Mouse (Mus musculus): Measurements from ENCODE around the gene Haao. TPM values are rescaled to one million over a fixed set of nuclear protein-coding genes. Genes with fewer than 3 reads are reported as not detected.
A peak's percentile ranks its signal among the peaks of the same experiment; 100 is the strongest.

Haao gene
- polyA plus RNA-seq, 1 experiment from 2014 or later = 0.25 TPM

DNA sequence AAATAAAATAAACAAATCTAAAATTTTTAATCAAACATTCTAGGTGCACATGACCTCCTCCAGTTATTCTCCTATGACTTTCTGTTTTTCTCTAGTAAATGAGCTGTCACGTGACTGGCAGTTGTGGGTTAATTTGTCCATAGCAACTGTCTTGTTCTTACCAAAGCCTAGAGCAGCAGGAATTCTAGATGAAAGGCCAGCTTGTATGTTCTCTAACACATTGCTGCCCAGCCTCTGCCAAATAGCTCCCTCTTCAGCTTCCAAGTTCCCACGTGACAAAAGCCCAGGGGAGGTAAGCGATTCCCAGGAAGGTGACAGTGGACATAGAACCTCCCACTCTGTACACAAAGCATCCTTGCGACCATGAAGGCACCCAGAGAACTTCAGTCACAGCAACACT lies 13.6 kb downstream of the Haao start:
- no peak for ATAC-seq (replicated peaks; ENCODE audit: insufficient number of reproducible peaks, insufficient read depth, low FRiP score, low read depth)
- no peak overlapping the region for H3K27ac ChIP-seq
- H3K27me3 ChIP-seq = peaks cover 4% of the 10 kb centered on the region; the same call in 1 of the 2 replicates
- H3K4me3 ChIP-seq = no peak overlapping the region
- H3K9me3 ChIP-seq (replicated peaks) = no peaks in the 10 kb centered on the region
- no peak overlapping the region for H3K9ac ChIP-seq
- WGBS = 46% methylated on average over 4 of the region's 4 CpGs
- peaks cover 5% of the 10 kb centered on the region; the same call in 1 of the 2 replicates for H3K4me1 ChIP-seq (replicated peaks)
- H3K4me2 ChIP-seq = no peak overlapping the region
- no peaks in the 10 kb centered on the region for H3K36me3 ChIP-seq

DNA sequence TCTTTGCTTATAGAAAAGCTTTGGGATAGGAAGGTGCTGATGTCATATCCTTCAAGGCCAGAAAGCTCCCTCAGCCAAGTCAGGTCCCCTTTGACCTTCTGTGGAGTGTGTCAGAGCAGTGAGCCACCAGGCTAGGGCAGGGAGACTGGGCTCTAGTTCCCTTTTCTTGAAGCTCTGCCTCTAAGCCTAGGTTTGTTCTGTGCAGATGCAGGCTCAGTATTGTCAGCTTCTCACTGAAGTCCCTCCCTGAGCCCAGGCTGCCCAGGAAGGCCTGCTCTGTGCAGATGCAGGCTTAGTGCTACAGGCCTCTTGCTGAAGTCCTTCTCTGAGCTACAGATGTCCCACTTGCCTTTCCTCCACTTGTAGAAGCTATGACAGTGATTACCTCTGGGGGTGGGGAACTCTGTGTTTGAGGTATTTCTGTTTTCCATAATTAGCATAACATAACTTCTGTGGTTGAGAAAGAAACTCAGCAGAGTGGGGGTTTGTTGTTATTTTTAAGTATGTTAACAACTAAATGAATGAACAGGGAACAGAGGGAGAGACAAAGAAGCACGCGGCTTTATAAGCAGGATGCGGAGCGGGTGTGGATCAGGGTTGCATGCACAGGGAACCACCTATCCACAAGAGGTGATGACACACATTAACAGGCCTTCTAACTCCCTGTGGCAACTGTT lies 17.0 kb downstream of the Haao start:
- whole genome bisulfite sequencing = 80% methylated on average over 4 of the region's 4 CpGs
- no peaks in the 10 kb centered on the region for H3K9me3 ChIP-seq (replicated peaks)
- no peak overlapping the region for H3K4me3 ChIP-seq
- no peak overlapping the region for H3K27ac ChIP-seq
- no peak overlapping the region for H3K4me2 ChIP-seq
- no peaks in the 10 kb centered on the region for H3K36me3 ChIP-seq
- peaks cover 6% of the 10 kb centered on the region; the same call in 1 of the 2 replicates for H3K4me1 ChIP-seq (replicated peaks)
- no peak overlapping the region for H3K9ac ChIP-seq
- no peaks in the 10 kb centered on the region for H3K27me3 ChIP-seq
- no peak for ATAC-seq (replicated peaks; ENCODE audit: insufficient number of reproducible peaks, insufficient read depth, low FRiP score, low read depth)

DNA sequence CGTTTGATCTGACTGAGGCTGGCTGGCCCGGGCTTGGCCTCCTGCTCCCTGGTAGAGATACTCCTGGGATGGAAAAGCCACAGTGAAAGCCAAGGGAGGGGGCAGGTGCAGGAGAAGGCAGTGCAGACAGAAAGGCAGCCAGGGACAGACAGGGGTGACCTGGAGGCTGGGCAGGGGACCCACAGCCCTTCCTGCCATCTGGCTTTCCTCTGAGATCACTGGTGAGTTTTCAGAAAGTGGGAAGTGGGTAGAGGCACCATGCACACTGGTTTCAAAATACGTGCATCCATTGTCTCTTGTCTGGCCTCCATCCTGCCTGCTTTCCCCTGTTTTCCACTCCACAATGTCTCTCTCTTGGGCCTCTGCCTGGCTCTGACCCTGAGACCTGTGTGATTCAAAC lies 18.4 kb downstream of the Haao start:
- H3K4me2 ChIP-seq = no peak overlapping the region
- H3K36me3 ChIP-seq = no peaks in the 10 kb centered on the region
- no peaks in the 10 kb centered on the region for H3K27me3 ChIP-seq
- H3K27ac ChIP-seq = no peak overlapping the region
- H3K9ac ChIP-seq = no peak overlapping the region
- no peak for ATAC-seq (replicated peaks; ENCODE audit: insufficient number of reproducible peaks, insufficient read depth, low FRiP score, low read depth)
- 45% methylated on average over 3 of the region's 3 CpGs for WGBS
- H3K4me1 ChIP-seq (replicated peaks) = peaks cover 6% of the 10 kb centered on the region; the same call in 1 of the 2 replicates
- H3K9me3 ChIP-seq (replicated peaks) = no peaks in the 10 kb centered on the region
- H3K4me3 ChIP-seq = no peak overlapping the region

DNA sequence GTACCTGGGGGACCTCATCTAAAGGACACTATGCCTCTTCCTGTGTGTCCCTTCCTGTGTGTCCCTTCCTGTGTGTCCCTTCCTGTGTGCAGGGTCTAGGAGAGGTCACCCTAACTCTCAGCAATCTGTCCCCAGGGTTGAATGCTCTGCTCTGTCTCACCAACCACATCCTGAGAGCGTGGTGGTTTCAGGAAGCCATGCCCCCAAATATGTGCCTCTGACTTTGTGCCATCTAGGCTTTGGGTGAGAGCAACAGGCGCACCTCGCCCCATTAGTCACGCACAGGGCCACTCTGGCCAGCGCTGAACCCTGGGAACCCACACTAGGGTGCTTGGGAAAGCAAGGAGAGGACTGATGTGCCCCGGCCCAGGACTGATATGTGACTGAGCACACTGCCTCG lies 23.9 kb downstream of the Haao start:
- ATAC-seq (replicated peaks; ENCODE audit: insufficient number of reproducible peaks, insufficient read depth, low FRiP score, low read depth) = no peak
- Histone ChIP-seq H3K27ac (no peak overlapping the region), H3K4me2 (no peak overlapping the region), H3K9me3 (replicated peaks) (no peaks in the 10 kb centered on the region), H3K27me3 (no peaks in the 10 kb centered on the region), H3K4me3 (no peak overlapping the region), H3K36me3 (no peaks in the 10 kb centered on the region), H3K9ac (no peak overlapping the region), H3K4me1 (replicated peaks) (peaks cover 11% of the 10 kb centered on the region)
- WGBS = 79% methylated on average over 7 of the region's 7 CpGs

DNA sequence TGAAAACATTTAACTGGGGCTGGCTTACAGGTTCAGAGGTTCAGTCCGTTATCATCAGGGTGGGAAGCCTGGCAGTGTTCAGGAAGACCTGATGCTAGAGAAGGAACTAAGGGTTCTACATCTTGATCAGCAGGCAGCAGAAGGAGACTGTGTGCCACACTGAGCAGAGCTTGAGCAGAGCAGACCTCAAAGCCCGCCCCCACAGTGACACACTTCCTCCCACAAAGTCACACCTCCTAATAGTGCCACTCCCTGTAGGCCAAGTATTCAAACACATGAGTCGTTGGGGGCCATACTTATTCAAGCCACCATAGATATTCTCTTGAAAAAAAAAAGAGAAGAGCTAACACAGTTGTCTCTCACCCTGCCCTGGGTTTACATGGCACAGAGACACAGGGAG lies 25.9 kb downstream of the Haao start:
- H3K4me2 ChIP-seq = no peak overlapping the region
- no peak overlapping the region for H3K9ac ChIP-seq
- no peaks in the 10 kb centered on the region for H3K36me3 ChIP-seq
- no peaks in the 10 kb centered on the region for H3K27me3 ChIP-seq
- WGBS = 86% methylated on average over 3 of the region's 3 CpGs
- H3K27ac ChIP-seq = no peak overlapping the region
- no peaks in the 10 kb centered on the region for H3K9me3 ChIP-seq (replicated peaks)
- H3K4me3 ChIP-seq = no peak overlapping the region
- no peak for ATAC-seq (replicated peaks; ENCODE audit: insufficient number of reproducible peaks, insufficient read depth, low FRiP score, low read depth)
- peaks cover 16% of the 10 kb centered on the region for H3K4me1 ChIP-seq (replicated peaks)

DNA sequence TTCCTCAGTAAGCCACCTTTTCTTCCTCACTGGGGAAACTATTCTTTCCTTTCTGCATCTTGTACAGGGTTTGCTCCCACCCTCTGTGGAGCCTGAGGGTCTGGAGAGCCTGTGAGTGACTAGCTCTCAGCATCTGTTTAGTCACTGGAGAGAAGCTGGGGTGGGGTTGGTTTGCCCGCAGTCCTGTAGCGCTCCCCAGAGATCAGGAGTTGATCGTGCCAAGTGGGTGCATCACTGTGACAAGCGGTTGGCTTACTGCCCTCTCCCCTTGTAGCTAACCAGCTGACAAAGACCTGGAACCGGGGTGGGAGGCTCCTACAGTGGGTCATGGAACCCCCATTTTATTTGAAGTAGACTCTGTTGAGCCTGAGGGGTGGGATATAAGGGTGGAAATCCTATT lies 27.1 kb downstream of the Haao start:
- no peak overlapping the region for H3K4me3 ChIP-seq
- WGBS = 86% methylated on average over 5 of the region's 5 CpGs
- H3K9me3 ChIP-seq (replicated peaks) = no peaks in the 10 kb centered on the region
- no peaks in the 10 kb centered on the region for H3K36me3 ChIP-seq
- H3K4me1 ChIP-seq (replicated peaks) = peaks cover 16% of the 10 kb centered on the region
- no peak overlapping the region for H3K4me2 ChIP-seq
- no peak overlapping the region for H3K27ac ChIP-seq
- ATAC-seq (replicated peaks; ENCODE audit: insufficient number of reproducible peaks, insufficient read depth, low FRiP score, low read depth) = no peak
- H3K27me3 ChIP-seq = no peaks in the 10 kb centered on the region
- no peak overlapping the region for H3K9ac ChIP-seq

DNA sequence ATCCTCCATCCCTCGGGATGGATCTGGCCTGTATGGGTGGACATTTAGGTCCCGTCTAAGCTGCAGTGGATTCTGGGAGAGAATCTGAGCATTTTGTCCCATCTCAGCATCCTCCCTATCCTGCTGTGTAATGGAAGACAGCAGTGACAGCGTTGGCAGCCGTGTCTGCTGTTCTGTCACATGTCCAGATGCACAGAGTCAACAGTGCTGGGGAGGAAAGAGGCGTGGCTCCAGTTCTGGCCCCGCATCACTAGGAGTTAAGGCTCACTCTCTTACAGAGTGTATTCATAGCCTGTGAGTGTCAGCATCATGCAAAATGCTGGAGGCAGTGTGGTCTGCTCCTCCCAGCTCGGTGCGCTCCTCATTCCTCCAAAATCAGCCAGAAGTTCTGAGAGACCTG lies 28.3 kb downstream of the Haao start:
- H3K4me3 ChIP-seq = no peak overlapping the region
- ATAC-seq (replicated peaks; ENCODE audit: insufficient number of reproducible peaks, insufficient read depth, low FRiP score, low read depth) = peak; percentile 47; the same call in 1 of the 2 replicates
- WGBS = 52% methylated on average over 8 of the region's 8 CpGs

DNA sequence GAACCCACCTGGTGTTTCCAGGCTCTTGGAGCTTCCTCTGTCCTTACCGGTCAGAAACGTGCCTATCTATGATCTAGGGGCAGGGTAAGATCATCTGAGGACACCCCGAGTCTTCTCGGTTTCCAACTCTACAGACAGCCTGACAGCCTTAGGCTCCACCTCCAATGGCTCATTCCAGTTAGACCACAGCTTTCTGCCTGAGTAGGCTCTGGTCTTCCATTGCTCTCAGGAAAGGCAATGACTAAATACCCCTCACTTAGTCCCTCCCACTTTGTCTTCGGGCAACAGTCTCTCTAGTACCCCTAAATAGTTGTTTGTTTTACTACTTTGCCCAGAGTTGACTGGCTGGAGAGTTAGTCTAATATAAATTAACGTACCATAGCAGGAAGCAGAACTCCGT lies 30.8 kb downstream of the Haao start:
- Histone ChIP-seq H3K4me3 (no peak overlapping the region), H3K4me1 (replicated peaks) (peaks cover 13% of the 10 kb centered on the region), H3K4me2 (no peak overlapping the region), H3K36me3 (no peaks in the 10 kb centered on the region), H3K27me3 (no peaks in the 10 kb centered on the region), H3K9me3 (replicated peaks) (no peaks in the 10 kb centered on the region), H3K27ac (no peak overlapping the region), H3K9ac (no peak overlapping the region)
- WGBS = 81% methylated on average over 7 of the region's 7 CpGs
- ATAC-seq (replicated peaks; ENCODE audit: insufficient number of reproducible peaks, insufficient read depth, low FRiP score, low read depth) = no peak

More for the DNA sequence above, 28.3 kb downstream of the Haao start:
- Histone ChIP-seq H3K27ac (no peak overlapping the region), H3K36me3 (no peaks in the 10 kb centered on the region), H3K4me2 (no peak overlapping the region), H3K9ac (no peak overlapping the region), H3K4me1 (replicated peaks) (peaks cover 16% of the 10 kb centered on the region), H3K9me3 (replicated peaks) (no peaks in the 10 kb centered on the region), H3K27me3 (no peaks in the 10 kb centered on the region)

DNA sequence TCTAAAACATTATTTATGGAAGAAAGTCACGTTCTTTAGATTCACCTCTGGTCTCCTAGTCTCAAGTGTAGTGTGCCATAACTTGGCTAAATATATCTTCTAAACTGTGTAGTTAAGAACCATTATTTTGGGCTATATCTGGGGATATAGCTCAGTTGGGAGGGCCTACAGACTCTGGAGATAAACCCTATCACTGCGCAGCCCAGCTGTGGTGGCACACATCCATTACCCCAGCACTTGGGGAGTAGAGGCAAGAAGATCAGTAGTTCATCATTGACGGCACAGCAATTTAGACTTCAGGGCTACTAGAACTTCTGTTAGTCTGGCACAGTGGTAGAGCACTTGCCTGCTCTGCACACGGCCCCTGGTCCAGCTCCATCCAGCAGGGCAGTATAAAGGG lies 34.7 kb downstream of the Haao start:
- no peak for ATAC-seq (replicated peaks; ENCODE audit: insufficient number of reproducible peaks, insufficient read depth, low FRiP score, low read depth)
- Histone ChIP-seq H3K9me3 (replicated peaks) (no peaks in the 10 kb centered on the region), H3K9ac (no peak overlapping the region), H3K36me3 (peaks cover 10% of the 10 kb centered on the region; the same call in 1 of the 2 replicates), H3K4me2 (no peak overlapping the region), H3K4me1 (replicated peaks) (no peaks in the 10 kb centered on the region), H3K27me3 (no peaks in the 10 kb centered on the region), H3K4me3 (no peak overlapping the region), H3K27ac (no peak overlapping the region)
- 89% methylated on average over 4 of the region's 4 CpGs for WGBS

DNA sequence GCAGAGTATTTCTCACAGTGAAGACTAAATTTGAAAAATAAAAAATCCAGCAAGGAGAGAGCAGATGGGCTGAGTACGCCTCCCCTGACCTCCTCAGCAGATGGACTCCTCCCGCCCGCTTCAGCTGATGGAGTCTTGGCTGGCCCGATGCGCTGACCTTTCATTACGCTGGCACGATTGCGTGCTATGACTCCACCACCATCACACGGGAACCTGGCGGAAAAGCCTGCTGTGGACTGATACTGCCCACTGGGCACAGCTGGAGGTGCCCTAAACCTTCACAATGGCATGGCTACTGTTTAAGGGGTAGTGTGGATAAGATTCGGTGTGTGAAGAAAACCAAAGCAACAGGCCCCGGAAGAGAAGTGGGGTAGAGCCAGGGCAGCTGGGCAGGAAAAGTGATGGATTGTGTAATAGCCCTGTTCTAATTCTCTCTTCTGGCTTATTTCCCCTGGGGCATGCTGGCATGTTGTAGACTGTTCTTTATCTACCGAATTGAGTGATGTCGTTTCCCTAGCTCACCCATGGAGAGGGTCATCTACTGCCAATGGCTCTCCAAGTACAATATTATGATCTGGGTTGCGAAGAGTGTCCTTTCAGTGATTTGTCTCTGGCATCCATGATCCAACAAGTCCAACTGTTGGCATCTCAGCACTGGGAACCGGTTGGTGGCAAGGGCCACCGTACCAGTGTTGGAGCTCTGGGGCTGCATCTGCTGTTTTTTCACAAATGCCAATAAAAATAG lies 35.4 kb downstream of the Haao start:
- Histone ChIP-seq H3K4me1 (replicated peaks) (no peaks in the 10 kb centered on the region), H3K27me3 (no peaks in the 10 kb centered on the region), H3K9ac (no peak overlapping the region), H3K4me3 (no peak overlapping the region), H3K9me3 (replicated peaks) (no peaks in the 10 kb centered on the region), H3K36me3 (peaks cover 10% of the 10 kb centered on the region; the same call in 1 of the 2 replicates), H3K4me2 (no peak overlapping the region), H3K27ac (no peak overlapping the region)
- no peak for ATAC-seq (replicated peaks; ENCODE audit: insufficient number of reproducible peaks, insufficient read depth, low FRiP score, low read depth)
- 88% methylated on average over 17 of the region's 17 CpGs for WGBS

DNA sequence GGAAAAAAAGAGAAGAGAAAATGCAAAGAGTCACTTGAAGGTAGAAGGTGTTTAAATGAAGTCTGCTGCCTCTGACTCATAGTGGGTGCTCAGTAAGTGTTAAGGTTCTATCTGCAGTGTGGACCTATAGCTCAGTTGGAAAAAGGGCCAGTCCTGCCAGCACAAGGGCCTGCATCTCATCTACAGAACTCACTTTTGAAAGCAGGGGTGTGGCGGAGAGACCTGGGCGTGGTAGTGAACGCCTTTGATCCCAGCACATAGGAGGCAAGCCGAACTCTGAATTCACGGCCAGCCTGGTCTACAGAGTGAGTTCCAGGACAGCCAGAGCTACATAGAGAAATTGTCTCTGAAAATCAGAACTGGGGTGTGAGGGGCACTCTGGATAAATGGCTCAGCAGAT lies 37.5 kb downstream of the Haao start:
- no peak for ATAC-seq (replicated peaks; ENCODE audit: insufficient number of reproducible peaks, insufficient read depth, low FRiP score, low read depth)
- 90% methylated on average over 5 of the region's 5 CpGs for WGBS
- peaks cover 18% of the 10 kb centered on the region for H3K36me3 ChIP-seq

More for the DNA sequence above, 37.5 kb downstream of the Haao start:
- Histone ChIP-seq H3K4me2 (no peak overlapping the region), H3K27ac (no peak overlapping the region), H3K4me1 (replicated peaks) (no peaks in the 10 kb centered on the region), H3K4me3 (no peak overlapping the region), H3K9me3 (replicated peaks) (no peaks in the 10 kb centered on the region), H3K27me3 (no peaks in the 10 kb centered on the region), H3K9ac (no peak overlapping the region)

All from heart, embryonic 15.5 days (tissue).